Comparison of ENCODE assay signal across 8 mouse cellular contexts in genomic region chr17:56558448-56558847, GRCm38 (mm10). TPM values are rescaled to one million over a fixed set of nuclear protein-coding genes. Genes with fewer than 3 reads are reported as not detected.
DNase-seq lines count a peak whose midpoint lies in the region; ATAC-seq and TF ChIP-seq lines count a peak whose summit lies in the region.

No protein-coding gene starts in this region.

- H3K36me3 ChIP-seq in heart, embryonic 12.5 days, result peaks cover 26% of the 10 kb centered on the region
- peaks cover 25% of the 10 kb centered on the region for H3K36me3 ChIP-seq in forebrain, postnatal 0 days (ENCODE audit: insufficient read depth)
- H3K36me3 ChIP-seq in hindbrain, embryonic 16.5 days (ENCODE audit: control insufficient read depth, insufficient read depth, low read length), result peaks cover 20% of the 10 kb centered on the region
- peaks cover 26% of the 10 kb centered on the region for H3K36me3 ChIP-seq in small intestine, adult 2 months (ENCODE audit: control insufficient read depth, insufficient read depth, low read length)

- no peak overlapping the region for H3K27ac ChIP-seq in heart, embryonic 12.5 days (ENCODE audit: poor library complexity, severe bottlenecking)
- no peak overlapping the region for H3K27ac ChIP-seq in cerebellum, adult 2 months (ENCODE audit: insufficient read depth, low read length)
- no peak overlapping the region for H3K27ac ChIP-seq in forebrain, postnatal 0 days (ENCODE audit: low read depth, low read length)
- no peak overlapping the region for H3K27ac ChIP-seq in hindbrain, embryonic 16.5 days (ENCODE audit: low read depth, low read length)
- H3K27ac ChIP-seq in left cerebral cortex, adult 2 months, result no peak overlapping the region
- no peak overlapping the region for H3K27ac ChIP-seq in small intestine, adult 2 months (ENCODE audit: insufficient read depth, low read depth, low read length)

- intact Hi-C loops in left cerebral cortex, adult 2 months (cut with DNase I), result loop anchor here (2.0 to 5.0 kb wide), 2 partner anchors 151 to 202 kb away; no protein-coding TSS in a partner anchor

- H3K9ac ChIP-seq in heart, embryonic 12.5 days, result no peak overlapping the region
- no peak overlapping the region for H3K9ac ChIP-seq in forebrain, postnatal 0 days
- H3K9ac ChIP-seq in hindbrain, embryonic 16.5 days (ENCODE audit: low read depth, low read length), result no peak overlapping the region

- ATAC-seq in heart, embryonic 12.5 days (ENCODE audit: insufficient number of reproducible peaks, low FRiP score), result no peak
- peak; percentile 82 for ATAC-seq in forebrain, postnatal 0 days
- ATAC-seq in hindbrain, embryonic 16.5 days, result peak; percentile 76

- H3K4me3 ChIP-seq in heart, embryonic 12.5 days, result no peak overlapping the region
- H3K4me3 ChIP-seq in cerebellum, adult 2 months (replicated peaks; ENCODE audit: insufficient read depth, low read depth, low read length), result no peak overlapping the region
- no peak overlapping the region for H3K4me3 ChIP-seq in forebrain, postnatal 0 days (ENCODE audit: low read depth, low read length)
- H3K4me3 ChIP-seq in hindbrain, embryonic 16.5 days (ENCODE audit: low read length), result no peak overlapping the region
- no peak overlapping the region for H3K4me3 ChIP-seq in left cerebral cortex, adult 2 months
- no peak overlapping the region for H3K4me3 ChIP-seq in small intestine, adult 2 months (ENCODE audit: low read depth, low read length)

- H3K4me1 ChIP-seq in heart, embryonic 12.5 days (replicated peaks), result no peaks in the 10 kb centered on the region
- no peaks in the 10 kb centered on the region for H3K4me1 ChIP-seq in cerebellum, adult 2 months (ENCODE audit: control insufficient read depth, insufficient read depth, low read length)
- H3K4me1 ChIP-seq in forebrain, postnatal 0 days (ENCODE audit: insufficient read depth), result no peaks in the 10 kb centered on the region
- no peaks in the 10 kb centered on the region for H3K4me1 ChIP-seq in hindbrain, embryonic 16.5 days (ENCODE audit: control insufficient read depth, insufficient read depth, low read depth, low read length)
- H3K4me1 ChIP-seq in small intestine, adult 2 months (ENCODE audit: control insufficient read depth, insufficient read depth, insufficient read length, low read length), result peaks cover 11% of the 10 kb centered on the region

- peak; percentile 83 for TF ChIP-seq CTCF in cerebellum, adult 2 months (IDR thresholded peaks at IDR 0.05; ENCODE audit: borderline replicate concordance, insufficient read depth, low read depth, low read length)
- TF ChIP-seq CTCF in forebrain, postnatal 0 days (IDR thresholded peaks at IDR 0.05; ENCODE audit: low read depth), result peak; percentile 92
- TF ChIP-seq CTCF in left cerebral cortex, adult 2 months (IDR thresholded peaks at IDR 0.05), result peak; percentile 92
- TF ChIP-seq CTCF in small intestine, adult 2 months (IDR thresholded peaks at IDR 0.05; ENCODE audit: extremely low read depth, insufficient read length, insufficient replicate concordance, low read depth, low read length), result peak; percentile 91; the same call in 1 of the 2 replicates

- TF ChIP-seq POLR2A in cerebellum, adult 2 months (IDR thresholded peaks at IDR 0.05; ENCODE audit: borderline replicate concordance, insufficient read depth, low read length), result no peak
- TF ChIP-seq POLR2A in small intestine, adult 2 months (IDR thresholded peaks at IDR 0.05; ENCODE audit: low read depth, low read length), result no peak

- peak; percentile 94 for DNase-seq in heart, adult 11 months
- peak; percentile 70 to 73 for DNase-seq in cerebellum, adult 2 months
- DNase-seq in forebrain, postnatal 0 days, result peak; percentile 82
- DNase-seq in left cerebral cortex, adult 2 months (ENCODE audit: extremely low spot score in 1 of 2, low spot score in 2 of 2), result peak; percentile 68 to 70
- DNase-seq in mesoderm, embryonic 11.5 days (ENCODE audit: low read depth, low spot score), result peak; percentile 77

- no peaks in the 10 kb centered on the region for H3K9me3 ChIP-seq in heart, embryonic 12.5 days (replicated peaks)
- H3K9me3 ChIP-seq in forebrain, postnatal 0 days (ENCODE audit: low read length), result no peaks in the 10 kb centered on the region
- no peaks in the 10 kb centered on the region for H3K9me3 ChIP-seq in hindbrain, embryonic 16.5 days (ENCODE audit: control insufficient read depth, low read length)

- peaks cover 4% of the 10 kb centered on the region; the same call in 1 of the 2 replicates for H3K27me3 ChIP-seq in heart, embryonic 12.5 days (replicated peaks)
- no peaks in the 10 kb centered on the region for H3K27me3 ChIP-seq in cerebellum, adult 2 months (ENCODE audit: control insufficient read depth, insufficient read depth, low read length)
- no peaks in the 10 kb centered on the region for H3K27me3 ChIP-seq in forebrain, postnatal 0 days (ENCODE audit: insufficient read depth, low read length)
- H3K27me3 ChIP-seq in hindbrain, embryonic 16.5 days (replicated peaks; ENCODE audit: control insufficient read depth, insufficient read depth, low read length), result no peaks in the 10 kb centered on the region
- H3K27me3 ChIP-seq in small intestine, adult 2 months (ENCODE audit: control insufficient read depth, insufficient read depth, low read length), result no peaks in the 10 kb centered on the region

- no peak overlapping the region for H3K4me2 ChIP-seq in heart, embryonic 12.5 days
- no peak overlapping the region for H3K4me2 ChIP-seq in forebrain, postnatal 0 days (ENCODE audit: low read depth)
- H3K4me2 ChIP-seq in hindbrain, embryonic 16.5 days (ENCODE audit: low read length), result no peak overlapping the region

- WGBS in heart, embryonic 12.5 days, result 23% methylated on average over 3 of the region's 3 CpGs
- 3% methylated on average over 3 of the region's 3 CpGs for WGBS in cerebellum, adult 2 months
- 20% methylated on average over 3 of the region's 3 CpGs for WGBS in forebrain, postnatal 0 days
- WGBS in hindbrain, embryonic 16.5 days, result 18% methylated on average over 3 of the region's 3 CpGs
- WGBS in small intestine, adult 2 months, result 20% methylated on average over 3 of the region's 3 CpGs

RNA-seq across cellular contexts. Expression of gene Gm20219, which starts 4.3 kb away (rescaled TPM):
- 0.35 and 0.40 TPM in 2 replicates for polyA plus RNA-seq in heart, embryonic 12.5 days (2016; fragmentation: Nextera tagmentation; extraction: Ambion mirVana)
- 7.2 and 7.8 TPM in 2 replicates for polyA plus RNA-seq in cerebellum, adult 2 months (2012; rRNA removed)
- total RNA-seq in forebrain, postnatal 0 days (2014; rRNA removed), result 0.33 TPM in 1 of 2 replicates, not detected in the other
- polyA plus RNA-seq in forebrain, postnatal 0 days (2015; fragmentation: Nextera tagmentation; extraction: Ambion mirVana), result 0.29 and 0.40 TPM in 2 replicates
- polyA plus RNA-seq in hindbrain, embryonic 16.5 days (2015; fragmentation: Nextera tagmentation; extraction: Ambion mirVana), result 0.95 and 1.1 TPM in 2 replicates
- 1 to 10 TPM; 2.5 to 4.0 TPM for total RNA-seq in left cerebral cortex, adult 2 months (2021)
- polyA plus RNA-seq in small intestine, adult 2 months (2012; rRNA removed), result 2.7 TPM in 2 replicates

RNA-seq across cellular contexts. Expression of gene Safb2, which starts 25.9 kb away (rescaled TPM):
- polyA plus RNA-seq in heart, embryonic 12.5 days (2016; fragmentation: Nextera tagmentation; extraction: Ambion mirVana), result 61.1 and 61.2 TPM in 2 replicates
- polyA plus RNA-seq in cerebellum, adult 2 months (2012; rRNA removed), result 137 and 143 TPM in 2 replicates
- 27.2 and 35.1 TPM in 2 replicates for total RNA-seq in forebrain, postnatal 0 days (2014; rRNA removed)
- polyA plus RNA-seq in forebrain, postnatal 0 days (2015; fragmentation: Nextera tagmentation; extraction: Ambion mirVana), result 25.0 and 36.7 TPM in 2 replicates
- 56.7 and 66.1 TPM in 2 replicates for polyA plus RNA-seq in hindbrain, embryonic 16.5 days (2015; fragmentation: Nextera tagmentation; extraction: Ambion mirVana)
- 100 to 1,000 TPM; 133 to 148 TPM for total RNA-seq in left cerebral cortex, adult 2 months (2021)
- 69.2 and 110 TPM in 2 replicates for polyA plus RNA-seq in small intestine, adult 2 months (2012; rRNA removed)

RNA-seq across cellular contexts. Expression of gene Safb, which starts 26.2 kb away (rescaled TPM):
- 93.1 and 101 TPM in 2 replicates for polyA plus RNA-seq in heart, embryonic 12.5 days (2016; fragmentation: Nextera tagmentation; extraction: Ambion mirVana)
- 139 and 141 TPM in 2 replicates for polyA plus RNA-seq in cerebellum, adult 2 months (2012; rRNA removed)
- 56.0 and 71.7 TPM in 2 replicates for total RNA-seq in forebrain, postnatal 0 days (2014; rRNA removed)
- 61.8 and 82.8 TPM in 2 replicates for polyA plus RNA-seq in forebrain, postnatal 0 days (2015; fragmentation: Nextera tagmentation; extraction: Ambion mirVana)
- polyA plus RNA-seq in hindbrain, embryonic 16.5 days (2015; fragmentation: Nextera tagmentation; extraction: Ambion mirVana), result 95.5 and 109 TPM in 2 replicates
- total RNA-seq in left cerebral cortex, adult 2 months (2021), result 100 to 1,000 TPM; 160 to 168 TPM
- polyA plus RNA-seq in small intestine, adult 2 months (2012; rRNA removed), result 47.8 and 95.7 TPM in 2 replicates

RNA-seq across cellular contexts. Expression of gene Znrf4, which starts 46.2 kb away (rescaled TPM):
- polyA plus RNA-seq in heart, embryonic 12.5 days (2016; fragmentation: Nextera tagmentation; extraction: Ambion mirVana), result not detected in 2 replicates
- not detected in 2 replicates for polyA plus RNA-seq in cerebellum, adult 2 months (2012; rRNA removed)
- not detected in 2 replicates for total RNA-seq in forebrain, postnatal 0 days (2014; rRNA removed)
- polyA plus RNA-seq in forebrain, postnatal 0 days (2015; fragmentation: Nextera tagmentation; extraction: Ambion mirVana), result 0.13 and 0.16 TPM in 2 replicates
- polyA plus RNA-seq in hindbrain, embryonic 16.5 days (2015; fragmentation: Nextera tagmentation; extraction: Ambion mirVana), result not detected in 2 replicates
- not detected for total RNA-seq in left cerebral cortex, adult 2 months (2021)
- polyA plus RNA-seq in small intestine, adult 2 months (2012; rRNA removed), result not detected in 2 replicates

RNA-seq across cellular contexts. Expression of gene 2410015M20Rik, which starts 51.1 kb away (rescaled TPM):
- 253 and 282 TPM in 2 replicates for polyA plus RNA-seq in heart, embryonic 12.5 days (2016; fragmentation: Nextera tagmentation; extraction: Ambion mirVana)
- 154 and 169 TPM in 2 replicates for polyA plus RNA-seq in cerebellum, adult 2 months (2012; rRNA removed)
- total RNA-seq in forebrain, postnatal 0 days (2014; rRNA removed), result 66.0 and 124 TPM in 2 replicates
- 208 and 263 TPM in 2 replicates for polyA plus RNA-seq in forebrain, postnatal 0 days (2015; fragmentation: Nextera tagmentation; extraction: Ambion mirVana)
- polyA plus RNA-seq in hindbrain, embryonic 16.5 days (2015; fragmentation: Nextera tagmentation; extraction: Ambion mirVana), result 186 and 221 TPM in 2 replicates
- total RNA-seq in left cerebral cortex, adult 2 months (2021), result 100 to 1,000 TPM; 123 to 148 TPM
- 136 and 142 TPM in 2 replicates for polyA plus RNA-seq in small intestine, adult 2 months (2012; rRNA removed)
